Mouse (Mus musculus) kidney, adult 2 months (tissue): ENCODE data around the gene Hmcn2. TPM values are rescaled to one million over a fixed set of nuclear protein-coding genes. Genes with fewer than 3 reads are reported as not detected.

Experiments used
- DNase-seq: peaks from one replicate; pipeline ENCODE4 v3.0.0; 2021
- H3K27ac ChIP-seq: fragments of 200-500 bp; 2 replicates; pipeline ENCODE4 v1.5.1; 2012; ENCODE audit warnings: low read depth, low read length, control low read depth, inconsistent platforms; ENCODE audit not compliant: insufficient read depth
- H3K27me3 ChIP-seq: fragments of 200-500 bp; replicated peaks from 2 replicates; pipeline ENCODE4 v1.6.1; 2012; ENCODE audit warnings: mild to moderate bottlenecking, moderate library complexity, low read length, inconsistent platforms; ENCODE audit not compliant: control insufficient read depth, insufficient read depth
- H3K36me3 ChIP-seq: fragments of 200-500 bp; 2 replicates; pipeline ENCODE4 v1.6.1; 2012; ENCODE audit warnings: mild to moderate bottlenecking, moderate library complexity, low read length, inconsistent platforms; ENCODE audit not compliant: control insufficient read depth, insufficient read depth
- H3K4me1 ChIP-seq: fragments of 200-500 bp; 2 replicates; pipeline ENCODE4 v1.6.1; 2011; ENCODE audit warnings: low read length; ENCODE audit not compliant: control insufficient read depth, insufficient read depth
- H3K4me3 ChIP-seq: fragments of 200-500 bp; 2 replicates; pipeline ENCODE4 v1.5.1; 2011; ENCODE audit warnings: mild to moderate bottlenecking, low read depth, low read length, control low read depth; ENCODE audit not compliant: insufficient read depth
- CTCF ChIP-seq: fragments of 200-500 bp; conservative IDR thresholded peaks from 2 replicates; pipeline ENCODE4 v1.5.1; 2011; ENCODE audit warnings: low read depth, mild to moderate bottlenecking, control low read depth, low read length, moderate library complexity, mixed read lengths; ENCODE audit not compliant: insufficient read depth, insufficient read length
- POLR2A ChIP-seq: fragments of 200-500 bp; IDR thresholded peaks from one replicate; pipeline ENCODE4 v1.6.1; 2011; ENCODE audit warnings: low read depth, low read length, control low read depth
- WGBS: fragments of 180-500 bp; shearing (Covaris S2); methylation state at CpG from one replicate; pipeline ENCODE4 v1.1.7; 2018; 5-methylcytosine and 5-hydroxymethylcytosine counted together
- polyA plus RNA-seq: library from polyadenylated mRNA; depleted of rRNA; stranded (reverse); fragments of >200 nt; gene quantifications from 2 replicates; pipeline ENCODE4 v1.2.3, GENCODE M21; 2012; rRNA removed

Gene Hmcn2
- 14.3 and 16.4 TPM in 2 replicates for polyA plus RNA-seq

GRCm38 (mm10) chr2:31314007-31314465 lies at the start of gene Hmcn2:
Gene Hmcn2 (plus strand): TSS chr2:31314415.
- WGBS, result 1% methylated on average over 27 of the region's 33 CpGs
- DNase-seq, result no peak
- no peak within 1 kb of the TSS for H3K4me3 ChIP-seq
- no peaks in the 10 kb centered on the region for H3K27me3 ChIP-seq
- TF ChIP-seq CTCF, result no peak
- no peaks in the 10 kb centered on the region for H3K4me1 ChIP-seq
- H3K27ac ChIP-seq, result no peak within 1 kb of the TSS
- no peaks in the 10 kb centered on the region for H3K36me3 ChIP-seq

GRCm38 (mm10) chr2:31267447-31267846 lies 46.8 kb upstream of the Hmcn2 start:
- Histone ChIP-seq H3K27me3 (no peaks in the 10 kb centered on the region), H3K4me1 (no peaks in the 10 kb centered on the region), H3K27ac (no peak overlapping the region), H3K36me3 (no peaks in the 10 kb centered on the region), H3K4me3 (no peak overlapping the region)
- DNase-seq, result no peak
- TF ChIP-seq CTCF (no peak), POLR2A (no peak)
- 48% methylated on average over 6 of the region's 6 CpGs for WGBS

GRCm38 (mm10) chr2:31268631-31269030 lies 45.6 kb upstream of the Hmcn2 start:
- Histone ChIP-seq H3K4me3 (no peak overlapping the region), H3K36me3 (no peaks in the 10 kb centered on the region), H3K4me1 (no peaks in the 10 kb centered on the region), H3K27me3 (no peaks in the 10 kb centered on the region), H3K27ac (no peak overlapping the region)
- no peak for DNase-seq
- TF ChIP-seq POLR2A (no peak), CTCF (no peak)
- 24% methylated on average over 5 of the region's 5 CpGs for WGBS

GRCm38 (mm10) chr2:31269188-31269587 lies 45.0 kb upstream of the Hmcn2 start:
- H3K27ac ChIP-seq, result no peak overlapping the region
- H3K4me1 ChIP-seq, result no peaks in the 10 kb centered on the region
- H3K27me3 ChIP-seq, result no peaks in the 10 kb centered on the region
- H3K4me3 ChIP-seq, result no peak overlapping the region
- TF ChIP-seq CTCF (no peak), POLR2A (no peak)
- 96% methylated on average over 6 of the region's 6 CpGs for WGBS
- no peak for DNase-seq
- no peaks in the 10 kb centered on the region for H3K36me3 ChIP-seq

- 95% methylated on average over 10 of the region's 10 CpGs for WGBS
- no peak for DNase-seq
- H3K4me1 ChIP-seq, result no peaks in the 10 kb centered on the region
- H3K4me3 ChIP-seq, result no peak overlapping the region
- TF ChIP-seq POLR2A, result no peak
- TF ChIP-seq CTCF, result no peak
- no peak overlapping the region for H3K27ac ChIP-seq
- H3K36me3 ChIP-seq, result no peaks in the 10 kb centered on the region
- H3K27me3 ChIP-seq, result no peaks in the 10 kb centered on the region
Measured at GRCm38 (mm10) chr2:31269847-31270246, 44.4 kb upstream of the Hmcn2 start.

- no peaks in the 10 kb centered on the region for H3K36me3 ChIP-seq
- no peak for TF ChIP-seq CTCF
- TF ChIP-seq POLR2A, result no peak
Measured at GRCm38 (mm10) chr2:31270470-31270869, 43.7 kb upstream of the Hmcn2 start.

GRCm38 (mm10) chr2:31271071-31271470 lies 43.1 kb upstream of the Hmcn2 start:
- WGBS, result 93% methylated on average over 1 of the region's 1 CpGs

More at GRCm38 (mm10) chr2:31270470-31270869, 43.7 kb upstream of the Hmcn2 start:
- H3K27me3 ChIP-seq, result no peaks in the 10 kb centered on the region
- H3K4me1 ChIP-seq, result no peaks in the 10 kb centered on the region
- DNase-seq, result no peak
- H3K4me3 ChIP-seq, result no peak overlapping the region
- H3K27ac ChIP-seq, result no peak overlapping the region
- WGBS, result 91% methylated on average over 8 of the region's 8 CpGs

More at GRCm38 (mm10) chr2:31271071-31271470, 43.1 kb upstream of the Hmcn2 start:
- Histone ChIP-seq H3K4me3 (no peak overlapping the region), H3K27ac (no peak overlapping the region), H3K27me3 (no peaks in the 10 kb centered on the region), H3K4me1 (no peaks in the 10 kb centered on the region), H3K36me3 (no peaks in the 10 kb centered on the region)
- no peak for DNase-seq
- no peak for TF ChIP-seq POLR2A
- peak; percentile 51 for TF ChIP-seq CTCF
